Comparison of ENCODE assay signal across 28 mouse cellular contexts in the genomic region with DNA sequence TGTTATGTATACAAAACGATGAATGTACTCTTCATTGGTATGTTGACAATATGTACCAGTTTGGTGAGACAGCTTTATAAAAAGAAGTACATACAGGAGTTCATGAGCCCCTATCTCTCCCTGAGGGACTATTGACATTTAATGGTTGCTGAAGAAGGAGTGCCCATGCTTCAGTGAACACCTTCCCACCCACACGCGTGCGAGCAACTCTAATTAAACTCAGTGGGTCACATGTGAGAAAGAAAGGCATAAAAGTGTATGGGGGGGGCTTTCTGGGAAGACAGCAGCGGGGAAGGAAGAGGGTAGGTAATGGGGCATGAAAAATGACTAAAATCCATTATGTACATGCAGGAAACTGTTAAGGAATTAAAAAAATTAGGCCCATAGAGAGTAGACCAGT. TPM values are rescaled to one million over a fixed set of nuclear protein-coding genes. Genes with fewer than 3 reads are reported as not detected.
A peak's percentile ranks its signal among the peaks of the same experiment; 100 is the strongest.
DNase-seq lines count a peak whose midpoint lies in the region; ATAC-seq and TF ChIP-seq lines count a peak whose summit lies in the region.
"Had no signal": no experiment of that assay in that cellular context is flagged by ENCODE, and none has a peak within 500 bp of the region (broad histone marks: within the 10 kb centered on the region; RNA-seq: fewer than 3 reads in every experiment).

No protein-coding gene starts in this region.

- H3K4me3 ChIP-seq in hindbrain, embryonic 12.5 days: no peak overlapping the region
- H3K4me3 ChIP-seq in hindbrain, embryonic 11.5 days (ENCODE audit: low read depth, low read length): no peak overlapping the region
- no peak overlapping the region for H3K4me3 ChIP-seq in kidney, embryonic 16.5 days (ENCODE audit: low read length)
- H3K4me3 ChIP-seq in neural tube, embryonic 13.5 days: no peak overlapping the region
- no peak overlapping the region for H3K4me3 ChIP-seq in midbrain, postnatal 0 days (ENCODE audit: low read depth, low read length)
- H3K4me3 ChIP-seq: embryonic facial prominence, embryonic 13.5 days; forebrain, embryonic 10.5 days; heart, embryonic 13.5 days; intestine, embryonic 15.5 days; layer of hippocampus, adult 2 months; left cerebral cortex, adult 2 months; limb, embryonic 12.5 days; liver, embryonic 15.5 days had no signal

- no peaks in the 10 kb centered on the region for H3K27me3 ChIP-seq in hindbrain, embryonic 12.5 days
- no peaks in the 10 kb centered on the region for H3K27me3 ChIP-seq in hindbrain, embryonic 11.5 days (ENCODE audit: control insufficient read depth, insufficient read depth, low read length)
- no peaks in the 10 kb centered on the region for H3K27me3 ChIP-seq in kidney, embryonic 16.5 days (ENCODE audit: insufficient read depth, low read length)
- H3K27me3 ChIP-seq in neural tube, embryonic 13.5 days: no peaks in the 10 kb centered on the region
- no peaks in the 10 kb centered on the region for H3K27me3 ChIP-seq in midbrain, postnatal 0 days (ENCODE audit: insufficient read depth, low read length)
- H3K27me3 ChIP-seq: embryonic facial prominence, embryonic 13.5 days; heart, embryonic 13.5 days; intestine, embryonic 15.5 days; limb, embryonic 12.5 days; liver, embryonic 15.5 days had no signal

- H3K36me3 ChIP-seq in hindbrain, embryonic 12.5 days: no peaks in the 10 kb centered on the region
- no peaks in the 10 kb centered on the region for H3K36me3 ChIP-seq in hindbrain, embryonic 11.5 days (ENCODE audit: control insufficient read depth, insufficient read depth, low read length)
- no peaks in the 10 kb centered on the region for H3K36me3 ChIP-seq in kidney, embryonic 16.5 days (ENCODE audit: insufficient read depth, low read length)
- H3K36me3 ChIP-seq in neural tube, embryonic 13.5 days: no peaks in the 10 kb centered on the region
- H3K36me3 ChIP-seq in midbrain, postnatal 0 days (ENCODE audit: insufficient read depth, low read length): no peaks in the 10 kb centered on the region
- H3K36me3 ChIP-seq: embryonic facial prominence, embryonic 13.5 days; forebrain, embryonic 10.5 days; G1E; heart, embryonic 13.5 days; intestine, embryonic 15.5 days; limb, embryonic 12.5 days; liver, embryonic 15.5 days had no signal

- no peaks in the 10 kb centered on the region for H3K9me3 ChIP-seq in hindbrain, embryonic 12.5 days (replicated peaks)
- H3K9me3 ChIP-seq in hindbrain, embryonic 11.5 days (ENCODE audit: control insufficient read depth, low read length): no peaks in the 10 kb centered on the region
- no peaks in the 10 kb centered on the region for H3K9me3 ChIP-seq in kidney, embryonic 16.5 days (ENCODE audit: low read length)
- no peaks in the 10 kb centered on the region for H3K9me3 ChIP-seq in neural tube, embryonic 13.5 days
- no peaks in the 10 kb centered on the region for H3K9me3 ChIP-seq in midbrain, postnatal 0 days (ENCODE audit: low read length)
- H3K9me3 ChIP-seq: embryonic facial prominence, embryonic 13.5 days; forebrain, embryonic 10.5 days; G1E; heart, embryonic 13.5 days; intestine, embryonic 15.5 days; limb, embryonic 12.5 days; liver, embryonic 15.5 days had no signal

- DNase-seq in hindbrain, embryonic 11.5 days (ENCODE audit: low spot score): no peak
- no peak for DNase-seq in kidney, adult 8-10 months
- peak; percentile 42 for DNase-seq in Muller cell, postnatal 12 days (ENCODE audit: inconsistent ontology term)
- no peak for DNase-seq in midbrain, postnatal 0 days (ENCODE audit: low spot score)
- DNase-seq: adrenal gland, postnatal 14 days; cerebellum, adult 11 months; cerebellum, adult 9-10 months; cerebellum, postnatal 36 days; gastrocnemius, postnatal 10 days; heart, postnatal 10 days; kidney, postnatal 10 days; lung, embryonic 14.5 days; lung, postnatal 14 days; midbrain, embryonic 14.5 days; thymus, adult 2 months; thymus, postnatal 4 days had no signal

- no peak overlapping the region for H3K4me2 ChIP-seq in hindbrain, embryonic 12.5 days (replicated peaks)
- no peak overlapping the region for H3K4me2 ChIP-seq in hindbrain, embryonic 11.5 days (replicated peaks; ENCODE audit: low read depth, low read length)
- H3K4me2 ChIP-seq in kidney, embryonic 16.5 days (replicated peaks; ENCODE audit: low read depth, low read length): no peak overlapping the region
- H3K4me2 ChIP-seq in neural tube, embryonic 13.5 days: no peak overlapping the region
- no peak overlapping the region for H3K4me2 ChIP-seq in midbrain, postnatal 0 days (ENCODE audit: low read depth, low read length, poor library complexity, severe bottlenecking)
- H3K4me2 ChIP-seq: embryonic facial prominence, embryonic 13.5 days; heart, embryonic 13.5 days; intestine, embryonic 15.5 days; limb, embryonic 12.5 days; liver, embryonic 15.5 days; lung, embryonic 14.5 days had no signal

- 68% methylated on average over 5 of the region's 5 CpGs for WGBS in hindbrain, embryonic 12.5 days
- 75% methylated on average over 5 of the region's 5 CpGs for WGBS in hindbrain, embryonic 11.5 days
- 54% methylated on average over 5 of the region's 5 CpGs for whole genome bisulfite sequencing in kidney, embryonic 16.5 days
- 59% methylated on average over 5 of the region's 5 CpGs for WGBS in neural tube, embryonic 13.5 days
- WGBS in midbrain, postnatal 0 days: 78% methylated on average over 5 of the region's 5 CpGs

- ATAC-seq in hindbrain, embryonic 12.5 days (ENCODE audit: low FRiP score): peak; percentile 54; the same call in 1 of the 2 replicates
- no peak for ATAC-seq in hindbrain, embryonic 11.5 days (ENCODE audit: low FRiP score)
- ATAC-seq in kidney, embryonic 16.5 days (ENCODE audit: low FRiP score, low TSS enrichment): peak; percentile 77; the same call in 1 of the 2 replicates
- peak; percentile 85 for ATAC-seq in neural tube, embryonic 13.5 days (ENCODE audit: low read depth)
- ATAC-seq in midbrain, postnatal 0 days (ENCODE audit: low FRiP score): no peak
- ATAC-seq: intestine, embryonic 15.5 days had no signal

- H3K4me1 ChIP-seq in hindbrain, embryonic 12.5 days: no peaks in the 10 kb centered on the region
- no peaks in the 10 kb centered on the region for H3K4me1 ChIP-seq in hindbrain, embryonic 11.5 days (replicated peaks; ENCODE audit: control insufficient read depth, insufficient read depth, low read length)
- no peaks in the 10 kb centered on the region for H3K4me1 ChIP-seq in kidney, embryonic 16.5 days (ENCODE audit: insufficient read depth, low read length)
- H3K4me1 ChIP-seq in neural tube, embryonic 13.5 days (replicated peaks): peaks cover 6% of the 10 kb centered on the region; the same call in 1 of the 2 replicates
- H3K4me1 ChIP-seq in midbrain, postnatal 0 days (ENCODE audit: insufficient read depth, low read length): no peaks in the 10 kb centered on the region
- H3K4me1 ChIP-seq: intestine, embryonic 15.5 days; liver, embryonic 15.5 days had no signal

- no peak overlapping the region for H3K9ac ChIP-seq in hindbrain, embryonic 12.5 days
- H3K9ac ChIP-seq in hindbrain, embryonic 11.5 days (ENCODE audit: low read depth, low read length): no peak overlapping the region
- H3K9ac ChIP-seq in kidney, embryonic 16.5 days (replicated peaks; ENCODE audit: low read length): no peak overlapping the region
- no peak overlapping the region for H3K9ac ChIP-seq in neural tube, embryonic 13.5 days
- H3K9ac ChIP-seq in midbrain, postnatal 0 days (replicated peaks; ENCODE audit: low read length, poor library complexity, severe bottlenecking): no peak overlapping the region
- H3K9ac ChIP-seq: embryonic facial prominence, embryonic 13.5 days; heart, embryonic 13.5 days; intestine, embryonic 15.5 days; limb, embryonic 12.5 days; liver, embryonic 15.5 days; lung, embryonic 14.5 days had no signal

- no peak overlapping the region for H3K27ac ChIP-seq in hindbrain, embryonic 12.5 days
- no peak overlapping the region for H3K27ac ChIP-seq in hindbrain, embryonic 11.5 days (ENCODE audit: low read depth, low read length)
- no peak overlapping the region for H3K27ac ChIP-seq in kidney, embryonic 16.5 days (ENCODE audit: low read length)
- peak overlapping the region; percentile 67; the same call in 1 of the 2 replicates for H3K27ac ChIP-seq in neural tube, embryonic 13.5 days (replicated peaks)
- H3K27ac ChIP-seq in midbrain, postnatal 0 days (ENCODE audit: low read depth, low read length): no peak overlapping the region
- H3K27ac ChIP-seq: embryonic facial prominence, embryonic 13.5 days; forebrain, embryonic 10.5 days; heart, embryonic 13.5 days; intestine, embryonic 15.5 days; layer of hippocampus, adult 2 months; left cerebral cortex, adult 2 months; limb, embryonic 12.5 days; liver, embryonic 15.5 days had no signal

- TF ChIP-seq CTCF in midbrain, postnatal 0 days (IDR thresholded peaks at IDR 0.05): no peak

RNA-seq across cellular contexts. Expression of a gene that starts 30.2 kb away (rescaled TPM):
- 20.6 and 21.6 TPM in 2 replicates for polyA plus RNA-seq in hindbrain, embryonic 12.5 days (2016; fragmentation: Nextera tagmentation; extraction: Ambion mirVana)
- 18.6 and 19.3 TPM in 2 replicates for polyA plus RNA-seq in hindbrain, embryonic 11.5 days (2014; fragmentation: Nextera tagmentation; extraction: Ambion mirVana)
- polyA plus RNA-seq in kidney, embryonic 16.5 days (2015; fragmentation: Nextera tagmentation; extraction: Ambion mirVana): 33.1 and 34.4 TPM in 2 replicates
- 28.8 and 29.0 TPM in 2 replicates for polyA plus RNA-seq in neural tube, embryonic 13.5 days (2015; fragmentation: Nextera tagmentation; extraction: Ambion mirVana)
- 9.9 and 20.2 TPM in 2 replicates for total RNA-seq in midbrain, postnatal 0 days (2014; rRNA removed)
- polyA plus RNA-seq in midbrain, postnatal 0 days (2015; fragmentation: Nextera tagmentation; extraction: Ambion mirVana): 39.9 and 41.2 TPM in 2 replicates

Comparison
In these comparisons a context has a peak if more than half of its experiments do, and no peak if none do; other contexts are left out.
1. ATAC-seq: peak in hindbrain, embryonic 12.5 days (single experiment), kidney, embryonic 16.5 days (single experiment) and neural tube, embryonic 13.5 days (single experiment); none in hindbrain, embryonic 11.5 days (single experiment) and midbrain, postnatal 0 days (single experiment).